Mouse (Mus musculus): ENCODE measurements at regions not wholly inside any gene's neighbourhood (a gene's known extent, or its start where the extent isn't known, plus 50 kb on each side); places are given as distances from the start of the nearest gene placed in this dataset.

GRCm38 (mm10) chr6:58752496-58752895, 78.8 kb upstream of the Herc3 start:
- DNase-seq (ENCODE audit: low read depth, low spot score), result peak; percentile 70

GRCm38 (mm10) chr6:58756309-58757015, 74.8 kb upstream of the Herc3 start:
- DNase-seq (ENCODE audit: low read depth, low spot score), result no peak

DNA sequence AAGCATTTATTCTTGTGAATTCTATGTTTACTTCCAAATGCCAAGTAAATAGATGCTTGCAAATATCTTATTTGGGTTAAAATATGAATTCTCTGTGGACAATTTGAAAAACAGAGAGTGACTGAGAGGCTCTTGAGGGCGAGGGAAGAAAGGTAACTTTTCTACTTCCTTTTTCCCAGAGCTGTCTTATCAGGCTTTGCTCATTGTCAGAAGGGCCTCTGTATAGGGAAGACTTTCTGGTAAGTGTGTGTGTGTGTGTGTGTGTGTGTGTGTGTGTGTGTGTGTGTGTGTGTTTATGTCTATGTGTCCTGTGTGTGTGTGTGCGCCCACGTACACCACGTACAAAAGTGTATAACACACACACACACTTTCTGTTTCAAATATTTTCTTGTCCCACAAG, 73.9 kb upstream of the Herc3 start:
- DNase-seq (ENCODE audit: low read depth, low spot score), result no peak

DNA sequence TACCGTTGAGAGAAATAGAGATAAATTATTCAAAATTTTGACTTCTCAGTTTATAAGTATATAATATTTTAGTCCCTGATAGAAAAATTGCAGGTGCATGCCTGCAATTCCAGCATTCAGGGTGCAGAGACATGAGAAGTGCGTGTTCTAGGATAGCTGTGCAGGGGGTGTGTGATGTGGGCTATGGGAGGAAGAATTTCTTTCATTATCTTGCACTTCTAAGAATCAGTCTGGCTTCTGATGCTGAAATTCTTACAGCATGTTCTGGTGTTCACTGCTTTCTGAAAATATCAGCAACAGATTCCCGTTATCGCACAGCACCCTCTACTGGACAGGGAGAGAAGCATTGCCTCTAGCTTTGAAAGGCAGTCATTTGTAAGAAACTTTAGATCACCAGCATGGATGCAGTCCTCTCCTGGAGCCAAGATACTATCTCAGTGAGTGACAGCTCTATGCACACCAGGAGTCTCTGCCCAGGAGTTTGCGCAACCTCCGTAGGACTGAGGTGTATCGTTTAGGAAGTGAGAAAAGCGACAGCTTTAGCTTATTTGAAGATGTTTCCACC, 60.5 kb upstream of the Herc3 start:
- peak; percentile 80 for DNase-seq (ENCODE audit: low read depth, low spot score)

DNA sequence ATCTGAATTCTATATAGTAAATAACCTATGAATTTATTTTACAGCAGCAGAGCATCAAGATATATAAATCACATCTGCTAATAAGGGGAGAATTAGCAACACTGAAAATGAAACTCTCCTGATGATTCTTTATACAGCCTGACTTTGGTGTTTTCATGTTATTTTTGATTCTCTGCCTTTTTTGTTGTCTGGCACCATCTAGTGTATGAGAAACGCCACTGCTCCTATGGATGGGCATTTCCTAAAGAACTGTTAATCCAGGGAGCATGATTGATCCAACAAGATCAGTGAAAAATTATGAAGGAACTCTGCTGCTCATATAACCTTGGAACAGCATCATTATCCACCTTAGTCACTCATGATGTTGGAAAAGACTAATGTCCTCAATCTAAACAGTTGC, 59.3 kb upstream of the Herc3 start:
- DNase-seq (ENCODE audit: low read depth, low spot score), result peak; percentile 59
